Mouse (Mus musculus): ENCODE measurements at regions not wholly inside any gene's neighbourhood (a gene's known extent, or its start where the extent isn't known, plus 50 kb on each side); places are given as distances from the start of the nearest gene placed in this dataset.

DNA sequence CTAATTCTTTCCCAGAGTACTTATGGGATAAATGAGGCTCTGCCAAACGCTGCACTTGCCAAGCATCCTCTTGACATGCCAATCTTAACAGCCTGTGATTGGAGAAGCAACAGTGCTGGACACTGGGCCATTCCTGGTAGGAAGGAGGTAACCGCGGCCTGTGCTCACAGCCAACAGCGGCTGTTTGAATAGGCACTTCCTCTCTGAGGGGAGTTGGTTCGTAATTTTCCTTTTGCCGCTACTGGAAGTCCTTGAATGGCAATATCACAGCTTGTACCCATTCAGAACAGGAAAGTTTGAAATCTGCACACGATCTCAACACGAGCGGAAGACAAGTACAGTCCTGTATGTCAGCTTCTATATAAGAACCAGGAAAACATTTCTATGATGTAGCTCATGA lies 289.3 kb upstream of the Adamts9 start:
- TF ChIP-seq POLR2A (IDR thresholded peaks at IDR 0.05; ENCODE audit: control insufficient read depth, low read depth, low read length) (no peak), CTCF (IDR thresholded peaks at IDR 0.05; ENCODE audit: control insufficient read depth, insufficient read depth, insufficient replicate concordance, low read depth, low read length) (no peak)

Measured in testis, adult 2 months (tissue).